In genomic region chr2:147013194-147013969, GRCm38 (mm10) we compare ENCODE assay signal across 8 mouse cellular contexts. TPM values are rescaled to one million over a fixed set of nuclear protein-coding genes. Genes with fewer than 3 reads are reported as not detected.
DNase-seq lines count a peak whose midpoint lies in the region; ATAC-seq and TF ChIP-seq lines count a peak whose summit lies in the region.

No protein-coding gene starts in this region.

- 0 out of 2 replicates have a peak, but pooled peaks cover 5% of the 10 kb centered on the region for H3K4me1 ChIP-seq in limb, embryonic 11.5 days (ENCODE audit: control insufficient read depth, insufficient read depth, low read length)
- peaks cover 14% of the 10 kb centered on the region for H3K4me1 ChIP-seq in midbrain, embryonic 11.5 days (ENCODE audit: control insufficient read depth, insufficient read depth, low read length)

- H3K36me3 ChIP-seq in limb, embryonic 11.5 days (ENCODE audit: control insufficient read depth, insufficient read depth, low read length), result no peaks in the 10 kb centered on the region
- no peaks in the 10 kb centered on the region for H3K36me3 ChIP-seq in midbrain, embryonic 11.5 days (ENCODE audit: control insufficient read depth, insufficient read depth, low read length)

- intact Hi-C loops in heart, postnatal 25 days (cut with DNase I), result loop anchor here (5.0 to 10.0 kb wide), 3 partner anchors 51 to 499 kb away; partner anchors contain the start of genes Kiz and Ralgapa2
- intact Hi-C loops in gastrocnemius, adult 2 months (cut with DNase I), result loop anchor here (10.0 kb wide), 1 partner anchor 499 kb away; the partner anchor contains the start of gene Ralgapa2

- H3K4me3 ChIP-seq in gastrocnemius, adult 2 months, result peak overlapping the region; percentile 95
- peak overlapping the region; percentile 66 for H3K4me3 ChIP-seq in limb, embryonic 11.5 days (ENCODE audit: low read depth, low read length)
- H3K4me3 ChIP-seq in midbrain, embryonic 11.5 days (ENCODE audit: low read depth, low read length), result peak overlapping the region; percentile 79

- H3K4me2 ChIP-seq in limb, embryonic 11.5 days (ENCODE audit: low read depth, severe bottlenecking), result peak overlapping the region; percentile 66
- H3K4me2 ChIP-seq in midbrain, embryonic 11.5 days, result peak overlapping the region; percentile 78

- peak overlapping the region; percentile 99 for H3K27ac ChIP-seq in gastrocnemius, adult 2 months
- H3K27ac ChIP-seq in limb, embryonic 11.5 days (replicated peaks; ENCODE audit: low read depth, low read length), result peak overlapping the region; percentile 88
- peak overlapping the region; percentile 96 for H3K27ac ChIP-seq in midbrain, embryonic 11.5 days (ENCODE audit: low read depth, low read length)

- H3K9me3 ChIP-seq in limb, embryonic 11.5 days (ENCODE audit: control insufficient read depth, low read length), result no peaks in the 10 kb centered on the region
- H3K9me3 ChIP-seq in midbrain, embryonic 11.5 days (ENCODE audit: control insufficient read depth, low read length), result no peaks in the 10 kb centered on the region

- no peak for TF ChIP-seq CTCF in gastrocnemius, adult 2 months (IDR thresholded peaks at IDR 0.05)

- under 1% methylated on average over 58 of the region's 59 CpGs for WGBS in limb, embryonic 11.5 days
- WGBS in midbrain, embryonic 11.5 days, result under 1% methylated on average over 59 of the region's 59 CpGs

- peak; percentile 31 for ATAC-seq in inflammation-experienced regulatory T-cells, adult 6 months
- ATAC-seq in limb, embryonic 11.5 days (ENCODE audit: insufficient number of reproducible peaks, low FRiP score, low TSS enrichment, low read depth), result peak; percentile 95
- ATAC-seq in midbrain, embryonic 11.5 days (ENCODE audit: low FRiP score), result peak; percentile 94

- peak; percentile 98 for DNase-seq in heart, adult 11 months
- no peak for DNase-seq in heart, postnatal 25 days (ENCODE audit: low spot score)
- peak; percentile 53 for DNase-seq in c-Kit-positive CD71-positive TER-119-positive erythroid progenitor cells, embryonic 14.5 days (ENCODE audit: low spot score)
- peak; percentile 77 for DNase-seq in gastrocnemius, adult 2 months
- peak; percentile 92 for DNase-seq in limb, embryonic 11.5 days (ENCODE audit: low spot score)
- peak; percentile 99 for DNase-seq in midbrain, embryonic 11.5 days (ENCODE audit: low spot score, missing footprints)
- peak; percentile 65 to 67 for DNase-seq in spleen, postnatal 36 days (ENCODE audit: low spot score in 2 of 2)

- no peaks in the 10 kb centered on the region for H3K27me3 ChIP-seq in limb, embryonic 11.5 days (ENCODE audit: control insufficient read depth, insufficient read depth, low read length)
- no peaks in the 10 kb centered on the region for H3K27me3 ChIP-seq in midbrain, embryonic 11.5 days (ENCODE audit: control insufficient read depth, insufficient read depth, low read length)

- peak overlapping the region; percentile 88 for H3K9ac ChIP-seq in limb, embryonic 11.5 days (ENCODE audit: low read length)
- H3K9ac ChIP-seq in midbrain, embryonic 11.5 days (ENCODE audit: low read length), result peak overlapping the region; percentile 88

RNA-seq across cellular contexts. Expression of gene Xrn2, which starts 0.6 kb away (rescaled TPM):
- total RNA-seq in heart, postnatal 25 days (2021), result 10 to 100 TPM; 21.7 to 21.8 TPM
- total RNA-seq in gastrocnemius, adult 2 months (2021), result 10 to 100 TPM; 13.0 to 14.1 TPM
- 100 to 1,000 TPM; 165 to 218 (median 179) TPM for polyA plus RNA-seq in inflammation-experienced regulatory T-cells, adult 6 months (2017; shearing (Covaris generic))
- polyA plus RNA-seq in limb, embryonic 11.5 days (2014; fragmentation: Nextera tagmentation; extraction: Ambion mirVana), result 112 and 117 TPM in 2 replicates
- polyA plus RNA-seq in midbrain, embryonic 11.5 days (2014; fragmentation: Nextera tagmentation; extraction: Ambion mirVana), result 113 and 131 TPM in 2 replicates

Comparison
In these comparisons a context has a peak if more than half of its experiments do, and no peak if none do; other contexts are left out.
1. ATAC-seq: peak in every context shown above with its lines; median percentile 95 in limb, embryonic 11.5 days; 94 in midbrain, embryonic 11.5 days; 31 in inflammation-experienced regulatory T-cells, adult 6 months.